Mouse (Mus musculus) liver, adult 2 months (tissue): ENCODE results near the gene Galntl6.

ENCODE experiments used
- CTCF ChIP-seq: fragments of 200-500 bp; IDR thresholded peaks from 2 replicates; pipeline ENCODE4 v1.5.1; 2011; ENCODE audit warnings: low read depth, low read length, control low read depth
- POLR2A ChIP-seq: fragments of 200-500 bp; IDR thresholded peaks from 2 replicates; pipeline ENCODE4 v1.6.1; 2011; ENCODE audit warnings: low read length, control low read depth; ENCODE audit not compliant: insufficient read depth; ENCODE audit errors: extremely low read depth

DNA sequence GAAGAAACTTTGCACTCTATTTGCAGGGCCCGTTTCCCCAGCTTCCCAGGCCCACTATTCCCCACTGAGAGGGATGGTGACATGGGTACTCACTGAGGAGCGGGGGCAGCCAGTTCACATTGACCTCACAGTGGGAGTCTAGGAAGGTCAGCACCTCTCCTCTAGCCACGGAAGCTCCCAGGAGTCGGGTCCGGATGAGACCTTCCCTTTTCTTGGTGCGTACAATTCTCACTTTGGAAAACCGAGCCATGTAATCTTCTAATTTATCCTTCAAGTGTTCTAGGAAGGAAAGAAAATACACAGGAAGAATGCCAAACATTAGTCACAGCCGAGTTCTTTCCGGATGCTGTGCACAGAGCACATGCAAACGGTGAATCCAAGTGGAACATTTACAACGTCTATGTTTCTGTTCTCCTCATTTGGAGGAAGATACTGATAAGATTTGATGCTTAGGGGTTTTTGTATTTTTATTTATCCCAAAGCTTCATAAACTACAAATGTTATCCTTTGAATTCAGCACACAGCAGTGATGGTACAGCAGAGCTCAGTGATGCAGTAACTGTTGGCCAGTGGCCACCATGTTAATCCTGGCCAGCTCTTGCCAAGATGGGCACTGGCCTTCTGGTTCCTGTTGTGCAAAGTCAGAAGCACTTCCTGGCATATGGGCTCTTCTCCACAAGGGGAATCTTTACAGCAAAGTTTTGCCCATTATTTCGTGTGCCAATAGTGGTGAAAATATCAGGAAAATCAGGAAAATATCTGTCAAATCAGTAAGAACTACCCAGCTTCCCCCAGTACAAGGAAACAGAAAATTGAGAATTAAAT is 949.9 kb downstream of the Galntl6 start:
- TF ChIP-seq POLR2A (no peak), CTCF (no peak)
